Mouse (Mus musculus): ENCODE data around the gene Rnf220. TPM values are rescaled to one million over a fixed set of nuclear protein-coding genes. Genes with fewer than 3 reads are reported as not detected.

Rnf220 gene
- polyA plus RNA-seq, 1 experiment = 47.7 TPM

DNA sequence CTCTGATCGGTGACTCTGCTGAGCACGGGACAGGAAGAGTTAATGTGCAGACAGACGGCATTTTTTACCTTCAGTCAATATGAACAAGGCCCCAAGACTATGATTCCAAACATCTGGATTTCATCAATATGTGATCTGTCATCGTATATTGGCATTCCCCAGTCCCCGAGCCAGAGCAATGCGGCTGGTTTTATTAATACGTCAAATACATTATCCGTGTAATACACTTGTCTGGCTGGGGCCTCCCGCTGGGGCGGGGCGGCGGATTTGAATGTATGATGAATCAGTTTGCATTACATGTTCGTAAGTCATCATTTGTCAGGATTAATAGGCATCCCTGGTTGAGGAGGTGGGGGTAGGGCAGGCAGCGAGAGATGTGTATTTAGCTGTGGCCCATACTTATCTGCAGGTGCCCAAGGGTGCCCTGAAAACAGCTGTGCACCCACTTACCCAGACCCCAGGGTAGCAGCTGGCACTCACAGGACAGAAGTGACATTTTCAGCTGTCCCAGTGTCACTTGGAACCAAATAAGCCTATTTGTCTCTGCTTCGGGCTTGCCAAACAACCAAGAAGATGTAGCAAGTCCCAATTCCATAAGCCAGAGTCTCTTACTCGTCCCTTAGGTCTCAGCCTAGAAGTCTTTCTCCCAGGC is 181.9 kb downstream of the Rnf220 start:
- H3K4me3 ChIP-seq (ENCODE audit: insufficient read depth, low read length) = no peak overlapping the region
- TF ChIP-seq CTCF (IDR thresholded peaks at IDR 0.05; ENCODE audit: borderline replicate concordance, insufficient read depth, low read length) (no peak), POLR2A (IDR thresholded peaks at IDR 0.05; ENCODE audit: low read depth, low read length) (no peak)
- no peak overlapping the region for H3K27ac ChIP-seq (ENCODE audit: insufficient read depth, low read length)
- peaks cover 6% of the 10 kb centered on the region for H3K4me1 ChIP-seq (ENCODE audit: control insufficient read depth, insufficient read depth, low read length)

DNA sequence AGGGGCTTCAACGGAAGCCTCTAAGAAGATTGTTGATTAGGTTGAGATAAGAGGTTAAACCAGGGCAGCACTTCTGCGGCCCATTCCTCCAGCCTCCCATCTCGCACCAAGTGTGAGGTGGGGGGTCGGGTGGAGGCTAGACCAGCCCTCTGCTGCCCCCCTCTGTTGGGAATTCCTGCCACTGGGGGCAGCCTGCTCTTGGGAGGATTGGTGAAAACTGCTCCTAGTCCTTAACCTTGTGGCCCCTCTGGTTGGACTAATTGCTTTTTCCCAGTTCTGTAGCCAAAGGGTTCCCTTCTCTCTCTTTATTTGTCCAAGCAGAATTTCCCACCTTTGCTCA is 183.8 kb downstream of the Rnf220 start:
- TF ChIP-seq CTCF (IDR thresholded peaks at IDR 0.05; ENCODE audit: borderline replicate concordance, insufficient read depth, low read length) (no peak), POLR2A (IDR thresholded peaks at IDR 0.05; ENCODE audit: low read depth, low read length) (no peak)
- H3K4me3 ChIP-seq (ENCODE audit: insufficient read depth, low read length) = no peak overlapping the region
- H3K27ac ChIP-seq (ENCODE audit: insufficient read depth, low read length) = no peak overlapping the region
- H3K4me1 ChIP-seq (ENCODE audit: control insufficient read depth, insufficient read depth, low read length) = peaks cover 6% of the 10 kb centered on the region

DNA sequence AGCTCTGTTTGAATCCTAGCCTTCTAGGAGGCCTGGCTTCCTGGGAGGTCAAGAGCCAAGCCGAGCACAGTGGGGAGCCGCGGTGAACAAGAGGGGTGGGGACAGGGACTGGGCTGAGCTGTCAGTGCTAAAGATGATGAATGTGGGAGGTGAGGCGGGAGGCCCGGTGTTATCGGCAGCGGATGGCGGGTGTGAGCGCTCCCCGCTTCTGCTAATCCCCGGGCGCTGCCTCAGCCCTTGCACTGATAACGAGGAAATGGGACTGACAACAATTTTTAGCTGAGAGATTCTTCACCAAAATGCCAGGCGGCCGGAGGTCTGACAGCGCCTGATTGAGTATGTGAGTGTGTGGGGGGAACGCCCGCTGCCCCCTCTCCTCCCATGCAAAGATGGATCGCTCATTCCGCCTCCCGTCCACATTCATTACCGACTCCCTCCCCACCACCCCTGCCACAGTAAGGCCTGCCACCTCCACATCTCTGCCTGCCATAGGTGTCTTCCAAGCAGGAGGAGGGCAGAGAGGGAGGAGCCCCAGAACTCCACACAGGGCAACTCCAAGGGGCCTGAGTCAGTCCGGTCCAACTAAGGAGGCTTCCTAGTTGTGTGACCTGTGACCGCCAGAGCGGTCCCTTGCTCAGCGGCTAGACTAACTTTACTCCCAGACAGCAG is 184.3 kb downstream of the Rnf220 start:
- H3K4me1 ChIP-seq (ENCODE audit: control insufficient read depth, insufficient read depth, low read length) = peaks cover 6% of the 10 kb centered on the region
- no peak overlapping the region for H3K4me3 ChIP-seq (ENCODE audit: insufficient read depth, low read length)
- no peak overlapping the region for H3K27ac ChIP-seq (ENCODE audit: insufficient read depth, low read length)
- TF ChIP-seq CTCF (IDR thresholded peaks at IDR 0.05; ENCODE audit: borderline replicate concordance, insufficient read depth, low read length) = no peak
- no peak for TF ChIP-seq POLR2A (IDR thresholded peaks at IDR 0.05; ENCODE audit: low read depth, low read length)

DNA sequence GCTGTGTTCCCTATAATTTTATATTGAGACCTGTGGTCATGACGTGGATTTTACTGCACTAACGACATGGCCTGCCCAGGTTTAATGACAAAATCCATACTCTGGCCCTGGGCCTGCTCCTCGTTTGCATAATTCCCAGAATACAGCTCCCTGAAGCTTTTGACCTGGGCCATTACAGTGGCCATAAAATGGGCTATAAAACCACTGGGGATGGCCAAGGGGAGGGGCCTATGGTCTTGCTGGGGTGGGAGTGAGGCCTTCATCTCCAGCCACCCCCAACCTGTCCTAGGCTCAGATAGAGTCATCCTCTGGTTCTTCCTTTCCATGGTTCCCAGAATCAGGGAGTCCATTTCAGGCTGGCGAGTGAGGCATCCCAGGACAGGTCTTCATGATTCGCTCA is 185.0 kb downstream of the Rnf220 start:
- no peak for TF ChIP-seq CTCF (IDR thresholded peaks at IDR 0.05; ENCODE audit: borderline replicate concordance, insufficient read depth, low read length)
- no peak for TF ChIP-seq POLR2A (IDR thresholded peaks at IDR 0.05; ENCODE audit: low read depth, low read length)
- H3K4me1 ChIP-seq (ENCODE audit: control insufficient read depth, insufficient read depth, low read length) = peaks cover 6% of the 10 kb centered on the region
- no peak overlapping the region for H3K4me3 ChIP-seq (ENCODE audit: insufficient read depth, low read length)
- H3K27ac ChIP-seq (ENCODE audit: insufficient read depth, low read length) = no peak overlapping the region

DNA sequence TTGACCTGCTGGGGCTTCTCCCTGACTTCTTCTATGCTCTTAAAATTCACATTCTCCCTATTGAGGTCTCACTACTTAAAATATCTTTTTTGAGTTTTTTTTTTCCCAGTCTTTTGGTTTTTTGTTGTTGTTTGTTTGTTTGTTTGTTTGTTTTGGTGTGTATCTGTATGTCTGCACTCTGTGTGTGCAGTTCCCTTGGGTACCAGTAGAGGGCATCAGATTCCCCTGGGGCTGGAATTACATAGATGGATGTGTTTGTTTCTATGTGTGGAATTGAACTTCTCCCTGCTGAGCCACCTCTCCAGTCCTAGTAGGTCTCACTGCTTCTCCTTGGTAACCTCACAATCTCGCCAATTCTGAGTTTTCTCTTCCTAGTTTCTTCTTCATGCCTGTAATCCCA is 187.4 kb downstream of the Rnf220 start:
- TF ChIP-seq CTCF (IDR thresholded peaks at IDR 0.05; ENCODE audit: borderline replicate concordance, insufficient read depth, low read length) (no peak), POLR2A (IDR thresholded peaks at IDR 0.05; ENCODE audit: low read depth, low read length) (no peak)

DNA sequence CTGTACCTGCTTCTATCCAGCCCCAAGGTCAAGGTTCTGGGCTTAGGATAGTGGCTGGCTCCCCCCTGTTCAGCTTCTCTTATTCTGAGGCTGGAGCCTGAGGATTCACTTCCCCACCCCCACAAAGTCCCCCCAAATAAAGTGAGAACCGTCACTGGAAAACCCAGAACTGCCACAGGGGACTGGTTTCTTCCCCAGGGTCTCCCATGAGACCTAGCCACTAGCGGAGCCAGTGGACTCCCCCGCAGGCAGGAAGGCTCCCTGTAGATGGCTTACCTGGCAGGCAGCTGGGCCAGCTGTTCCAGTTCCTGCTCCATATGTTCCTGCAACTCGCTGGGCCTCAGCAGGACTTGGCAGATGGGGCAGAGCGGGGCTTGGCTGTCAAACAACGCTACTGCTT is 189.6 kb downstream of the Rnf220 start:
- Histone ChIP-seq H3K4me1 (ENCODE audit: control insufficient read depth, insufficient read depth, low read length) (no peaks in the 10 kb centered on the region), H3K27ac (ENCODE audit: insufficient read depth, low read length) (no peak overlapping the region), H3K4me3 (ENCODE audit: insufficient read depth, low read length) (no peak overlapping the region)
- TF ChIP-seq POLR2A (IDR thresholded peaks at IDR 0.05; ENCODE audit: low read depth, low read length) = no peak

More for the DNA sequence above, 187.4 kb downstream of the Rnf220 start:
- Histone ChIP-seq H3K4me1 (ENCODE audit: control insufficient read depth, insufficient read depth, low read length) (no peaks in the 10 kb centered on the region), H3K27ac (ENCODE audit: insufficient read depth, low read length) (no peak overlapping the region), H3K4me3 (ENCODE audit: insufficient read depth, low read length) (no peak overlapping the region)

DNA sequence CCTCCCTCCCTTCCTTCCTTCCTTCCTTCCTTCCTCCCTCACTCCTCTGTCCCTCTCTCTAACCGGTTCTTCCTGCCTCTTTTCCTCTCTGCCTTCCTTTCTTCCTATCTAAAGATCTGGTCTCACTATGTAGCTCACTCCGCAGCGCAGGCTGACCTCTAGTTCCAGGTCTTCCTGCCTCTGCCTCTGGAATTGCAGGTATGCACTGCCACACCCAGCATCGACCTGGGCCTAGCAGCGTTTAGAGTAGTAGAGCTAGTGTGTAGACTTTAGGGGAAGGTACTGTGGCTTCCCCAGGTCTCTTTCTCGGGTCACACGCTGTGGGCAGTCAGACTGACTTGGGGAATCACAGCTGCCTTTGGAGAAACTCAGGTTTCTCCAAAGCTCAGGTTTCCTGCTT is 191.4 kb downstream of the Rnf220 start:
- no peak for TF ChIP-seq CTCF (IDR thresholded peaks at IDR 0.05; ENCODE audit: borderline replicate concordance, insufficient read depth, low read length)
- no peak for TF ChIP-seq POLR2A (IDR thresholded peaks at IDR 0.05; ENCODE audit: low read depth, low read length)
- no peak overlapping the region for H3K4me3 ChIP-seq (ENCODE audit: insufficient read depth, low read length)
- no peaks in the 10 kb centered on the region for H3K4me1 ChIP-seq (ENCODE audit: control insufficient read depth, insufficient read depth, low read length)

DNA sequence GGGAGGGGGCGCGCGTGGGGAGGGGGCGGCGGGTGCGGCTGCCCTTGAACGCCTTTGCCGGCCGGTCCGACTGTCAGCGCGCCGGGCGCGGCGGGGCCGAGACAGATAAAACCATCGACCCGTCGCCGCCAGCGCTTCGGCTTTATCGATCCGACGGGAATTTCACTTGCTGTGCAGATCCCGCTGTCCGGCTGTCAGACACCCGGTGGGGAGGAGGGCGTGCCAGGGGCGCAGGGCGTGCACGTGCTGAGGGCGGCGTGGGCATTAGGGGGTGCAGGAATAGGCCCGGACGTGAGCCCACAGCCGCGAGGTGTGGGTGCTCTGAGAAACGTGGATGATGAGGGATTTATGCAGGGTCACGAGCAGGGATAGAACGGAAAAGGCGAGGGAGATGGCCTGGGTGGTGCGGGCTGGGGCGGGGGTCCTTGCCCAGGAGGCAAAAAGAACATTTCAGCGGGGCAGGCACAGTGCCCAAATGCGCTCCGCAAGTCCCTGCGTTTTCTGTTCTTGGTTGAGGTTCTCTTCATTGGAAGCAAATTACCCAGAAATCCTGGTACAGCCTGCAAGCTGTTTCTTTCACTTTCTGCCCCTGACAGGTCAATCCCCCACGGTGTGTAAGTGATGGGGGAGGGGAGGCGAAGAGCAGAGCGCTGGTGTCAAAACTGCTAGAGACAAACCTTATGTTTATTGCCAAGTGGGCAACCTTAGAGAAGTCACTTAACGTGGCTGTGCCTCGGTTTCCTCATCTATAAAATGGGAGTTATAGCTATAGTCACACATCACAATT is 192.4 kb downstream of the Rnf220 start:
- peak overlapping the region; percentile 35 for H3K4me3 ChIP-seq (ENCODE audit: insufficient read depth, low read length)
- no peak overlapping the region for H3K27ac ChIP-seq (ENCODE audit: insufficient read depth, low read length)
- TF ChIP-seq POLR2A (IDR thresholded peaks at IDR 0.05; ENCODE audit: low read depth, low read length) (no peak), CTCF (IDR thresholded peaks at IDR 0.05; ENCODE audit: borderline replicate concordance, insufficient read depth, low read length) (no peak)
- H3K4me1 ChIP-seq (ENCODE audit: control insufficient read depth, insufficient read depth, low read length) = no peaks in the 10 kb centered on the region

More for the DNA sequence above, 191.4 kb downstream of the Rnf220 start:
- H3K27ac ChIP-seq (ENCODE audit: insufficient read depth, low read length) = no peak overlapping the region

DNA sequence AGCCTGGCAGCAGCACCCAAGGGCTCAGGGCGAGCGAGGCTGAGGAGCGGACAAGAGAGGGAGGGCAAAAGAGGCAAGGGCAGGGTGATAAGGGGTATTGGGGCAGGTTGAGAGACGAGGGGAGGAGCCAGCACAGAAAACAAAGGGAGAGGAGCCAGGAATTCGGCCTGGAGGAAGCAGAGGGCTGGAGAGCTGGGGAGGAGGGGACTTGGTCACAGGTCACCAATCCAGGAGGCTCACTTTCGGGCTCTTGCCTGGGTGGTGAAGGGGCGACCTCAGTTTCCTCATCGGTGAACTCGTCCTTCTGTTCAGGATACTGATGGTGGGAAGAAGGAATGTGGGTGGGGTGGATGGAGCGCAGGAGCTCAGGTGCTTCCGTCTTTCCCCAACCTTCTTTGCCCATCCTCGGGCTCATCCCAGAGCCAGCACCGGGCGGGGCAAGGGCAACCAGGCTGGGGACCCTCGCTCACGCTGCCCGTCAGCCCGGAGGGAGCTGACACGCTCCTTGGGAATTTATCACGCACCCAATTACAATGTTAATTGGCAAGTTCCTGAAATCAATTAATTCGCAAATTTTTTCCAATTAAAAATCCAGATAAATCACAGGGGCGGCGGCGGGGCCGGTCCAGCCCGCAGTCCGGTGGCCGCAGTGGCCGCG is 193.1 kb downstream of the Rnf220 start:
- no peaks in the 10 kb centered on the region for H3K4me1 ChIP-seq (ENCODE audit: control insufficient read depth, insufficient read depth, low read length)
- TF ChIP-seq POLR2A (IDR thresholded peaks at IDR 0.05; ENCODE audit: low read depth, low read length) (no peak), CTCF (IDR thresholded peaks at IDR 0.05; ENCODE audit: borderline replicate concordance, insufficient read depth, low read length) (no peak)
- no peak overlapping the region for H3K4me3 ChIP-seq (ENCODE audit: insufficient read depth, low read length)
- no peak overlapping the region for H3K27ac ChIP-seq (ENCODE audit: insufficient read depth, low read length)

Data from embryonic fibroblast, embryonic 13.5 days (primary cell).